Mouse (Mus musculus) small intestine, adult 10 weeks (tissue): ENCODE data around the gene Gstt1. TPM values are rescaled to one million over a fixed set of nuclear protein-coding genes. Genes with fewer than 3 reads are reported as not detected.

Source experiments
- polyA plus RNA-seq: library from polyadenylated mRNA; stranded (reverse); fragments of 350-450 nt; fragmentation: Illumina TruSeq; extraction: RNeasy Lipid Tissue Mini Kit (QIAGEN cat#74804); gene quantifications from one replicate; pipeline ENCODE4 v1.2.3, GENCODE M21; 2014; ENCODE audit warnings: low replicate concordance

Gstt1 gene
- 10.8 TPM for polyA plus RNA-seq

DNA sequence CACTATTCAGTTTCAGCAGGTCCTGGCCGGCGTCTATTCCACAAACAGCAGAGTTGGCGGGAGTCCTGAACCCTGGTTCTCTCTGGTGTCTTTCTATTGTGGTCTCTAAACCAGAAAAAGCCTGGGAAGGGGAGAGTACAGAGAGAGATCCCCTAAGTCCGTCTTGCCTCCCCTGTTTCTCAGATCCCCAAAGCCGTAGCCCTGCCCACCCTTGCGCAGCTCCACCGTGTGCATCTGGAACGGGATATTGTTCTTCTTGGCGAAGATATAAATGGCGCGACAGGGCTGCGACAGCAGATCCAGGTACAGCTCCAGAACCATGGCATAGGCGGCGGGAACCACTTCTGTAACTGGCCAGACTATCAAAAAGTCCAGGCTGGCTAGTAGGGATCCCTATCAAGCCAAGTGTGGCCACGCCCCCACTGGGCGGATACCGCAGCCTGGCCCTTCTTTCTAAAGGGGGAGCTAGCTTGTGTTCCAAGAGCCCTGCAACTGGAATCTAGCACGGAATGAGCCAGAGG is at the start of gene Gstt1:
Gstt1 (minus strand) TSS at position 409 of the 521 bp plus-strand sequence.

DNA sequence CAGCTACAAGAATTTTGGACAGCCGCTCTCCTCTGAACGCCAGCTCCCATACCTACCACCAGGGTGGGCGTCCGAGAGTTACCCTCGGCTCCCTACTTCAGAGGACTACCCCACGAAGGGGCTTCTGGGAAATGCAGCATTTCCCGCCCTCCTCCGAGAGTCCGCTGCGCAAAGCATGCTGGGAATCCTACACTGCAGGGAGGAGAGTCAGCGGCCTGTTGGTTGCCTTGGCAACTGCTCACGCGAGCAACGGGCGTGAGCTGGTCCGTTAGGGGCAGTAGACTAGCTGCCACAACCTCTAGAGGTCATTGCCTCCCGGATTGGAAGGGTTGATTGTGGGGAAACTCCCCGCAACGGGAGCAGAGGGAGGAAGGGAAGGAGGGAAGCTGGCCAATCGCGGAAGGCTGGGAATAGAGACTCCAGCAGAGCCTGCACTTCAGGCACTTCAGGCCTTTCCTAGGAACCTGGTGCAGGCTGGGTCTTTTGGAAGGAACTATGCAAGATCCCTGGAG is 38.9 kb upstream of the Gstt1 start, which contains the start of gene Gstt2:
Gstt2 (minus strand) TSS at position 177 of the 512 bp plus-strand sequence.

DNA sequence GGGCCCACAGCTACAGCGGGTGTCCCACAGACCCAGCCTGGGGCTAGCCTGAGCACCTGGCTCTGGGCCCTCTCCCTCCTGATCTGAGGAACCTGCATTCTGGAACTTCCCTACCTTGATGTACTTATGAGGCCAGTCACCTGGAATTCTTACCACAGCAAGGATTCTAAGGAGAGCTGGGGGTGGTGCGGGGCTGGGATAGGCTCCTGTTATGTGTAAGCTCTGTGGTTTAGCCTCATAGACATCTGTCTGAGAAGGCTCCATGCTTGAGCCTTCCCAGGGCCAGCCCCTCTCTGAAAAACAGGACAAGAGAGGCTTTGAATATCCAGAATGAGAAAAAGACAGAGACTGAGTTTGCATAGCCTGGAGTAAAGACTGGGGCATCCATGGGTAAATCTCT is 24.1 kb upstream of the Gstt1 start, which contains the start of gene Gstt4:
Gstt4 (minus strand) TSS at position 101 of the 400 bp plus-strand sequence.

DNA sequence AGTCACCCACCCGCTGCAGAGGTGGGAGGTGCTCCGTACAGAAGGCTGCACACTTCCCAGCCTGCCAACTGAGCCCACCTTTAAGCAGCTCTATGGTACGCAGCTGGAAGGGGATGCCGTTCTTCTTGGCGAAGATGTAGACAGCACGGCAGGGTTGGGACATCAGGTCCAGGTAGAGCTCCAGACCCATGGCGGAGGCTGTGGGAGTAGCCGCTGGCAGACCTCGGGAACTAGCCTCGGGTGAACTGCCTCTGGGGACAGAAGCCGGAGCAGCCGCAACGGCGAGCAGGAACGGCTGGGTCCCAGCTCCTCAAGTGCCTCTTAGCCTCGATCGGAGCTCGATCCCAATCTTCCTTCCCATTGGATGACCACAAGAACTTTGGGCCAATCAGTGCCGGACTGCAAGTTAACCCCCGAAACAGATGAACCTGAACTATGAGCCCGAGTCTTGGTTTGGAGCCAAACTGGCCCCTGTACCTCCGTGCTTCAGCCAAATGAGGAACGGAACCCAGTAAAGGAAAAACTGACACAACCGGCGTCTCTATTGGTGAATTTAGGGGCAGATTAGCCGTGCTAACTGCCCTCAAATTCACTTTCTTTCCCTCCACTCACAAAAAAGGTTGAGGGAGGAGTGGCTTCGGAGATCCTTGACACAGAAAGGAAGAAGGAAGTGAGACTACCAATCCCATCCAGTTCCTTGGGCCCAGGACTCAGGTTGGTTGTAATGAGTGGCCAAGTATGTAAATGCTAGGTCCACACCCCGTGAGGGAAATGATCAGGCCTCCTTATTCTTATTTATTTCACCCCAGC is 17.4 kb downstream of the Gstt1 start, which contains the start of the genes Gm20441 and Gstt3:
Gm20441 (minus strand) TSS at position 186 of the 810 bp plus-strand sequence.
Gstt3 (minus strand) TSS at position 646 of the 810 bp plus-strand sequence.

DNA sequence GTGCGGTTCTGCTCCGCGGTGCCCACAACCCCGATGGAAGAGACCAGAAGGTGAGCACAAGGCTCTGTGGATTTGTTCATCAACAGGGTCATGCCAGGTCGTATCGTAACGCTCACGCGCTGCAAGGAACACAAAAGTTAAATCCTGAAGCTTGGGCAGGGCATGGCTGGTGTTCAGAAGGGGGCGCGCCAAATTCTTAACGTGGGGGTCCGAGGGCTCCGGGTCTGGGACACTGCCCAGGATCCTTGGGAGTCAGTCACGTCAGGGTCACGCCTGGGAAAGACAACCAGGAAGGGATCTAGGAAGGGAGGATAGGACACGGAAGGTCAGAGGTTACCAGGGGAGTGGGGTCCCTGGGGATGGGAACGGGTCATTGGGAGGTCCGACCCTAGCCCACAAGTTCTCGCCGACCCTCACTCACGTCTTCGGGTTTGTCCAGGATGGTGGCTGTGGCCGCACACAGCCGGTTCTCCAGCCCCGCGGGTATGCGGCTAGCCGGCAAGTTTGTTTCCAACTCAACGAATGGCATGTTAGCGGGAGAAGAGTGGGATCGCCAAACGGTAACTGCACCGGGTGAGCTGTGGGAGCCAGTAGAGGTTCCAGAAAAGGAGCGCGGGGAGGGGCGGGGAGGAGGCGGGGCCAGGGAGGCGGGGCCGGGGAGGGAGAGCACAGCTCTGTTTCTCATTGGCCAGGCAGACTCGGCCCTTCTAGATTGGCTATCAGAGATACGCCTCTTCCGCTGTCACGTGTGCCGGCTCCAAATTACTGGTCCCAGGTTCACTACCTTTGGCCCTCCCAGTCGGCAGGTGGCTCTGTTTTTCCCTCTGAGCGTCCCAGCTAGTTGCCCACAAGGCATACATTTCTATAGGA is 25.4 kb downstream of the Gstt1 start, which contains the start of gene Ddt:
Ddt (minus strand) TSS at position 620 of the 870 bp plus-strand sequence.

DNA sequence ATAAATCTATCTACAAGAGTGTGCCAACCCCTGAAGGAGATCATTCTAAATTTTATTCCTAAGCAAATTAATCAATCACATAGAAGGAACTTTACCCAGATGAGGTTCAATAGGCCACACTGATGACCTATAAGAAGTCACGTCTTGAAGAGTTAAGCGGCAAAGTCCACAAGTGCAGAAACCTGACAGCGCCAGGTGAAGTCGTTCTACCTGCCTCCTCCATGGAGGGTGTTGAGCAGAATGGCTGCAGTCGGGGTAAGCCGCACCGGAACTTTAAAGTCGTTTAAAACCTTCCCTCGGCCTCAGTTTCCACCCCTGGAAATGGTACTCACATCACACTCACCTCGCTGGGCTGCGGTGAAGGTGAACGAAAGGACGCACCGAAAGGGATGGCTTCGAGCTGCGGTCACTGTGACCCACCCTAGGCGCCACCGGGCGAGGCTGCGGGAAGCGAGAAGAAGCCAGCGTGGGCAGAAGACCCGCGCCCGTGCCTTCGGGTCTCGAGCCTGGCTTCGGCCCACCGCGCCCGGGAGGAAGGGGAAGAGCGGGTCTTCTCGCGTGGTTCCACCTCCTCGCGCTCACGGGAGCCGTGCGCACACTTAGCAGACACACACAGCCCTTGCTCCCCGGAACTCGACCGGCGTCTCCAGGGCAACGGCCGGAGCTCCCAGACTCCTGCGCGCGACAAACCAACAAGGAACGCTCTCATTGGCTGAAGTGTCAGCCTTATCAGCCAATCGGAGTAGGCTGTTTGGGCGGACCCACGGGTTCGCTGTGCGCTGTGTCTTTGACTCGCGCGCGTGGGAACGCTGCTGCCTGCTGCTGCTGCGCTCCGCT is 34.5 kb downstream of the Gstt1 start, which contains the start of gene Cabin1:
Cabin1 (minus strand) TSS at position 660 of the 837 bp plus-strand sequence.

Other genes with a start within 250 kb of the Gstt1 start
- gene Lrrc75b, start 238.3 kb downstream of the Gstt1 start, polyA plus RNA-seq: 1.9 TPM
- gene Ggt1, start 237.0 kb downstream of the Gstt1 start, polyA plus RNA-seq: 22.9 TPM
- 1.2 TPM for gene Ggt5, start 209.2 kb downstream of the Gstt1 start, polyA plus RNA-seq
- gene Susd2, start 154.6 kb downstream of the Gstt1 start, polyA plus RNA-seq: 3.5 TPM
- 2.5 TPM for gene Cabin1, start 34.2 kb downstream of the Gstt1 start, polyA plus RNA-seq
- gene Ddt, start 25.2 kb downstream of the Gstt1 start, polyA plus RNA-seq: 2.4 TPM
- not detected for gene Gm20441, start 17.6 kb downstream of the Gstt1 start, polyA plus RNA-seq
- gene Gstt3, start 17.2 kb downstream of the Gstt1 start, polyA plus RNA-seq: 36.7 TPM
- not detected for gene Gstt4, start 24.0 kb upstream of the Gstt1 start, polyA plus RNA-seq
- 5.7 TPM for gene Gstt2, start 38.8 kb upstream of the Gstt1 start, polyA plus RNA-seq
- gene Mif, start 61.7 kb upstream of the Gstt1 start, polyA plus RNA-seq: not detected
- not detected for gene Derl3, start 94.8 kb upstream of the Gstt1 start, polyA plus RNA-seq
- 7.2 TPM for gene Smarcb1, start 123.0 kb upstream of the Gstt1 start, polyA plus RNA-seq
- gene Chchd10, start 134.5 kb upstream of the Gstt1 start, polyA plus RNA-seq: 23.9 TPM
- gene Mmp11, start 137.9 kb upstream of the Gstt1 start, polyA plus RNA-seq: not detected
- gene Gm867, start 142.1 kb upstream of the Gstt1 start, polyA plus RNA-seq: not detected
- not detected for gene Vpreb3, start 144.5 kb upstream of the Gstt1 start, polyA plus RNA-seq
- not detected for gene Gm5134, start 155.9 kb upstream of the Gstt1 start, polyA plus RNA-seq
- gene Zfp280b, start 234.1 kb upstream of the Gstt1 start, polyA plus RNA-seq: 10.7 TPM